Mouse (Mus musculus): ENCODE data around the gene Srgap3. TPM values are rescaled to one million over a fixed set of nuclear protein-coding genes. Genes with fewer than 3 reads are reported as not detected.

Gene Srgap3
- polyA plus RNA-seq, 1 experiment from 2014 or later, result 53.5 TPM

- Histone ChIP-seq H3K4me1 (replicated peaks) (peaks cover 93% of the 10 kb centered on the region), H3K36me3 (peaks cover 12% of the 10 kb centered on the region), H3K9me3 (no peaks in the 10 kb centered on the region), H3K4me2 (replicated peaks) (no peak overlapping the region), H3K4me3 (replicated peaks) (no peak overlapping the region), H3K27me3 (no peaks in the 10 kb centered on the region), H3K27ac (peak overlapping the region; percentile 31), H3K9ac (replicated peaks) (no peak overlapping the region)
- ATAC-seq, result no peak
- 86% methylated on average over 5 of the region's 5 CpGs for WGBS
Measured at GRCm38 (mm10) chr6:112926011-112926410, 21.1 kb downstream of the Srgap3 start.

- Histone ChIP-seq H3K9me3 (no peaks in the 10 kb centered on the region), H3K27me3 (no peaks in the 10 kb centered on the region), H3K36me3 (peaks cover 12% of the 10 kb centered on the region), H3K4me2 (replicated peaks) (no peak overlapping the region), H3K9ac (replicated peaks) (no peak overlapping the region), H3K4me1 (replicated peaks) (peaks cover 93% of the 10 kb centered on the region), H3K4me3 (replicated peaks) (no peak overlapping the region), H3K27ac (peak overlapping the region; percentile 31)
- WGBS, result 59% methylated on average over 11 of the region's 11 CpGs
- ATAC-seq, result no peak
Measured at GRCm38 (mm10) chr6:112925234-112925975, 21.7 kb downstream of the Srgap3 start.

- no peak overlapping the region for H3K4me3 ChIP-seq (replicated peaks)
- WGBS, result 86% methylated on average over 13 of the region's 13 CpGs
- no peak for ATAC-seq
- peaks cover 89% of the 10 kb centered on the region for H3K4me1 ChIP-seq (replicated peaks)
- H3K4me2 ChIP-seq (replicated peaks), result no peak overlapping the region
- no peaks in the 10 kb centered on the region for H3K9me3 ChIP-seq
- peak overlapping the region; percentile 31; the same call in 1 of the 2 replicates for H3K27ac ChIP-seq
- H3K9ac ChIP-seq (replicated peaks), result no peak overlapping the region
- peaks cover 12% of the 10 kb centered on the region for H3K36me3 ChIP-seq
- H3K27me3 ChIP-seq, result no peaks in the 10 kb centered on the region
Measured at GRCm38 (mm10) chr6:112924606-112925141, 22.4 kb downstream of the Srgap3 start.

DNA sequence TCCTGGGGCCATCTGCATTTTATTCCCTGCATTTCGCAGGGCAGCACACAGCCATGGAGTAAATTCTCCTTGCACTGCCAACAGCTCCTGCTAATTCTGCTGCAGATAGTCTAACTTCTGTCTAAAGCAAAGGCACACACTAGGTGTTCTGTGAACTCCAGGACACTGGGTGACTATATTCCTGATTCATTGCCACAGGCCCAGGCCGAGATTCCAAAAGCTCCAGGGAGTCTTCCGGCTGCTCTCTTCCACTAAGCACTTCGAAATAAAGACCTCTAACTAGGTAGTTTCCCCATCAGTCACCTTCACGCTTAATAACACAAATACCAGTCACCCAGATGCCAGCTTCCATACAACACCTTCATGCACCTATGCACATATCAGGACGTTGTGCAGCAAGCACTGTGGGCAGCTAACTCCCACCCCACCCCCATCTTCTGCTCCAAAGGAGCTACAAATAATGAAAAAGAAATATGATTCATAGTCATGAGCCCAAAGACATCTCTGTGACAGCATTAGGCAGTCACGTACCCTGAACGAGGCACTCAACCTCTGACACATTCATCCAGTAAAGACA, 26.4 kb downstream of the Srgap3 start:
- ATAC-seq, result no peak
- Histone ChIP-seq H3K4me2 (replicated peaks) (no peak overlapping the region), H3K27me3 (no peaks in the 10 kb centered on the region), H3K4me3 (replicated peaks) (no peak overlapping the region), H3K9me3 (no peaks in the 10 kb centered on the region), H3K27ac (peak overlapping the region; percentile 32), H3K9ac (replicated peaks) (no peak overlapping the region), H3K36me3 (peaks cover 31% of the 10 kb centered on the region), H3K4me1 (replicated peaks) (peaks cover 74% of the 10 kb centered on the region)
- 79% methylated on average over 8 of the region's 8 CpGs for WGBS

- peaks cover 58% of the 10 kb centered on the region for H3K4me1 ChIP-seq (replicated peaks)
- peaks cover 29% of the 10 kb centered on the region for H3K36me3 ChIP-seq
- ATAC-seq, result no peak
- H3K4me3 ChIP-seq (replicated peaks), result no peak overlapping the region
- no peaks in the 10 kb centered on the region for H3K27me3 ChIP-seq
- H3K4me2 ChIP-seq (replicated peaks), result no peak overlapping the region
- H3K9ac ChIP-seq (replicated peaks), result no peak overlapping the region
- 78% methylated on average over 8 of the region's 8 CpGs for WGBS
- no peaks in the 10 kb centered on the region for H3K9me3 ChIP-seq
- H3K27ac ChIP-seq, result no peak overlapping the region
Measured at GRCm38 (mm10) chr6:112917717-112918116, 29.3 kb downstream of the Srgap3 start.

GRCm38 (mm10) chr6:112916243-112916642, 30.8 kb downstream of the Srgap3 start:
- H3K4me3 ChIP-seq (replicated peaks), result no peak overlapping the region
- no peak overlapping the region for H3K4me2 ChIP-seq (replicated peaks)
- H3K36me3 ChIP-seq, result peaks cover 26% of the 10 kb centered on the region
- H3K9me3 ChIP-seq, result no peaks in the 10 kb centered on the region
- WGBS, result 91% methylated on average over 2 of the region's 2 CpGs
- H3K27me3 ChIP-seq, result no peaks in the 10 kb centered on the region
- no peak for ATAC-seq
- no peak overlapping the region for H3K27ac ChIP-seq
- H3K4me1 ChIP-seq (replicated peaks), result peaks cover 58% of the 10 kb centered on the region
- no peak overlapping the region for H3K9ac ChIP-seq (replicated peaks)

- 86% methylated on average over 5 of the region's 5 CpGs for WGBS
- ATAC-seq, result no peak
- Histone ChIP-seq H3K4me2 (replicated peaks) (no peak overlapping the region), H3K4me1 (replicated peaks) (peaks cover 56% of the 10 kb centered on the region), H3K4me3 (replicated peaks) (no peak overlapping the region), H3K9ac (replicated peaks) (no peak overlapping the region), H3K27me3 (no peaks in the 10 kb centered on the region), H3K9me3 (no peaks in the 10 kb centered on the region), H3K36me3 (peaks cover 23% of the 10 kb centered on the region), H3K27ac (no peak overlapping the region)
Measured at GRCm38 (mm10) chr6:112912552-112912951, 34.5 kb downstream of the Srgap3 start.

DNA sequence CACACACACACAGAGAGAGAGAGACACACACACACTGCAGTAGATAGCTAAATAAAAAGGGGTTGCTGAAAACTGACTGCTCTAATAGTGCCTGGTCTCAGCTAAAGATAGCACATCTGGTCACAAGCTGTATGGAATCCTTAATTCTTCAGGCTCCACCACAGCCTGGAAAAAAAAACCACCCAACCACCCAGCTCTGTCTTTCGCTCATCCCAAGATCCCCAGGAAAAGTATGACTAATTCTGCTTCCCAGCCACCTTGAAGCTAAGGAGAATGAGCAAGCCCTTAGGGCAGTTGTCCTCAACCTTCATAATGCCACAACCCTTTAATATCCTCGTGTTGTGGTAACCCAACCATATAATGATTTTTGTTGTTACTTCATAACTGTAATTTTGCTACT, 37.4 kb downstream of the Srgap3 start:
- Histone ChIP-seq H3K4me3 (replicated peaks) (no peak overlapping the region), H3K27me3 (no peaks in the 10 kb centered on the region), H3K27ac (no peak overlapping the region), H3K9me3 (no peaks in the 10 kb centered on the region), H3K4me2 (replicated peaks) (no peak overlapping the region), H3K36me3 (peaks cover 27% of the 10 kb centered on the region), H3K9ac (replicated peaks) (no peak overlapping the region), H3K4me1 (replicated peaks) (peaks cover 50% of the 10 kb centered on the region)
- no peak for ATAC-seq
- 82% methylated on average over 2 of the region's 2 CpGs for WGBS

- peaks cover 21% of the 10 kb centered on the region for H3K36me3 ChIP-seq
- 89% methylated on average over 8 of the region's 8 CpGs for WGBS
- H3K9me3 ChIP-seq, result no peaks in the 10 kb centered on the region
- H3K4me2 ChIP-seq (replicated peaks), result no peak overlapping the region
- peaks cover 61% of the 10 kb centered on the region for H3K4me1 ChIP-seq (replicated peaks)
- H3K27me3 ChIP-seq, result no peaks in the 10 kb centered on the region
- H3K4me3 ChIP-seq (replicated peaks), result no peak overlapping the region
- H3K9ac ChIP-seq (replicated peaks), result no peak overlapping the region
- H3K27ac ChIP-seq, result no peak overlapping the region
- ATAC-seq, result no peak
Measured at GRCm38 (mm10) chr6:112907887-112908584, 39.0 kb downstream of the Srgap3 start.

DNA sequence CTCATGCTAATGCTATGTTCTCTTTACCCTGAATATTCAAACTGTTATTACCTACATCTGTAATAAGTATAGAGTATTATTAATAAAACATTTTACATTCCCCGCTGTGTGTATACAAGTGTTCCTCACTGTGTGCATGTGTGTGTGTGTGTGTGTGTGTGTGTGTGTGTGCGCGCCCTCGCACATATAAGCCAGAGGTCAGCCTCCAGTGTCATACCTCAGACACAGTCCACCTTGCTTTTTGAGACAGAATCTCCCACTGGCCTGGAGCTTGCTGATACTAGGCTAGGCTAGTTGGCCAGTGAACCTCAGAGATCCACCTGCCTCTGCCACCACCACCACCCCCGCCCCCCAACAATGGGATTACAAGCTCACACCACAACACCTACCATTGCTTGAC, 43.3 kb downstream of the Srgap3 start:
- ATAC-seq, result peak; percentile 3; the same call in 1 of the 2 replicates
- no peaks in the 10 kb centered on the region for H3K27me3 ChIP-seq
- peak overlapping the region; percentile 42 for H3K4me2 ChIP-seq (replicated peaks)
- peak overlapping the region; percentile 97 for H3K27ac ChIP-seq
- H3K4me1 ChIP-seq (replicated peaks), result peaks cover 67% of the 10 kb centered on the region
- H3K4me3 ChIP-seq (replicated peaks), result peak overlapping the region; percentile 3; the same call in 1 of the 2 replicates
- H3K9ac ChIP-seq (replicated peaks), result 0 out of 2 replicates have a peak overlapping the region, but pooled peaks have one; percentile 45
- WGBS, result 67% methylated on average over 5 of the region's 5 CpGs
- peaks cover 21% of the 10 kb centered on the region for H3K36me3 ChIP-seq
- H3K9me3 ChIP-seq, result no peaks in the 10 kb centered on the region

DNA sequence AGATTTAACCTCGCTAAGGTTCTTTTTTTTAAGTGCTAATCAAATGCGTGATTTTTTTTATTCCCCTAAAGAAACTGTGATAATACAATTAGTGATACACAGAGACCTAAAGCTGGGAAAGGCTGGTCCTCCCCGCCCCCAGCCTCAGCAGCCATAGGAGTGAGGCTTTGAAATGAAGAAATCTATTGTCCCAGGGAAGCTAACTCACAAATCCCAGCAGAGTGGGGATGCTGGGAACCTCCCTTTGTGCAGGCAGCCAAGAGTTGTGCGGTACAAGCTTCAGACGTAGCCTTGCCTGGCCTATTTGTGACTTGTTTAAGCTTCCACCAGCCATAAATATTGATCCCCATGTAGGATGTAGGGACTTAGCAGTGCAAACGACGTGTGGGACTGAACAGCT, 43.8 kb downstream of the Srgap3 start:
- Histone ChIP-seq H3K27ac (peak overlapping the region; percentile 97), H3K4me2 (replicated peaks) (peak overlapping the region; percentile 42), H3K9ac (replicated peaks) (peak overlapping the region; percentile 45), H3K9me3 (no peaks in the 10 kb centered on the region), H3K27me3 (no peaks in the 10 kb centered on the region), H3K36me3 (peaks cover 21% of the 10 kb centered on the region), H3K4me1 (replicated peaks) (peaks cover 71% of the 10 kb centered on the region), H3K4me3 (replicated peaks) (peak overlapping the region; percentile 3; the same call in 1 of the 2 replicates)
- 3% methylated on average over 7 of the region's 7 CpGs for WGBS
- ATAC-seq, result peak; percentile 89

DNA sequence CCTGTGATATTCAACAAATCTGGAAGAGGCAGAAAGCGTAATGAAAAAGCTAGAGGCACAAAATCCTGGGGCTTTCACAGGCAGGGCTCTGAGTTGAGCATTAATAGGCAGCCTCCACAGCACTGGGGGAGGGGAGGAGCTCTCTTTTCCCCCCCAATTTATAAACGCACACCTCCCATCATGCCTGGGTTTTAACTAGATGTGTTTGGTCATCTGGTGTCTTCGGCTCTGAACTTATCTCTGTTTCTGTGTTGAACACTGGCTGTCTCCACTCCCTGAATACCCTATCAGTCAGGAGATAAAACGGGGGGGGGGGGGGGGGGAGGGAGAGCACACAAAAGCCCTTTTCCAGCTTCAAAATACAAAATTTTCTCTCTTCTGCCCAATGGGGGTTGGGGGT, 44.3 kb downstream of the Srgap3 start:
- 4% methylated on average over 4 of the region's 4 CpGs for WGBS
- ATAC-seq, result peak; percentile 76
- H3K4me2 ChIP-seq (replicated peaks), result peak overlapping the region; percentile 42
- H3K9me3 ChIP-seq, result no peaks in the 10 kb centered on the region
- H3K4me1 ChIP-seq (replicated peaks), result peaks cover 75% of the 10 kb centered on the region
- peak overlapping the region; percentile 97 for H3K27ac ChIP-seq
- H3K36me3 ChIP-seq, result peaks cover 21% of the 10 kb centered on the region
- H3K4me3 ChIP-seq (replicated peaks), result no peak overlapping the region
- no peaks in the 10 kb centered on the region for H3K27me3 ChIP-seq
- peak overlapping the region; percentile 45 for H3K9ac ChIP-seq (replicated peaks)
